Mouse (Mus musculus) embryonic fibroblast, embryonic 13.5 days (primary cell): ENCODE data around the gene Nlk.

Experiments used
- CTCF ChIP-seq: IDR thresholded peaks from 2 replicates; pipeline ENCODE4 v1.5.1; 2011; ENCODE audit warnings: mild to moderate bottlenecking, control low read depth, low read length, moderate library complexity, borderline replicate concordance; ENCODE audit not compliant: insufficient read depth
- POLR2A ChIP-seq: IDR thresholded peaks from 2 replicates; pipeline ENCODE4 v1.6.1; 2011; ENCODE audit warnings: low read depth, mild to moderate bottlenecking, control low read depth, low read length, moderate library complexity

DNA sequence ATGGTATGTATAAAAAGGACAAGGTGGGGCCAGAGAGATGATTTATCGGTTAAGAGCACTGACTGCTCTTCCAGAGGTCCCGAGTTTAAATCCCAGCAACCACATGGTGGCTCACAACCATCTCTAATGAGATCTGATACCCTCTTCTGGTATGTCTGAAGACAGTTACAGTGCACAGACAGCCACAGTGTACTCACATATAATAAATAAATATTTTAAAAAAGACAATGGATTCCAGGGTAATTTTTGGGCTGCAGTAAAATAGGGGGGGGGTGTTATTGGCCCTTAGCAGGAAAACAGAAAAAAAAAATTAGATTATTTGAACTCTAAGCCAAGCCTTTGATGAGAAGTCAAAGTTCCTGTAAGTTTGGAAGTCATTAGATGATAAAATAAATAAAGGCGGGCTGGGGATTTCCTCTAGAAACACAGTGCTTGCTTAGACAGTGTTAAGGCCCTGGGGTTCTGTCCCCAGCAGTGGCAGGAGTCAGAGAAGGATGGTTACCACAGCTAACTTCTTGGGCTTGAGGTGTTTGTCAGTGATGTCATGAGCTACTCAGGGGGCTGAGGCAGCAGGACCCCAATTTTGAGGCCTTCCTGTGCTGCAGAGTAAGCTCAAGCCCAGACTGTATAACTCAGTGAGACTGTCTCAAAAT is 98.3 kb downstream of the Nlk start:
- TF ChIP-seq CTCF (no peak), POLR2A (no peak)
